Mouse (Mus musculus) cerebellum, adult 2 months (tissue): ENCODE measurements around the gene Kifc3.

Source experiments
- CTCF ChIP-seq: fragments of 200-500 bp; IDR thresholded peaks from 2 replicates; pipeline ENCODE4 v1.5.1; 2011; ENCODE audit warnings: low read depth, mild to moderate bottlenecking, control low read depth, low read length, moderate library complexity, borderline replicate concordance; ENCODE audit not compliant: insufficient read depth
- POLR2A ChIP-seq: fragments of 200-500 bp; IDR thresholded peaks from 2 replicates; pipeline ENCODE4 v1.6.1; 2011; ENCODE audit warnings: low read length, control low read depth, borderline replicate concordance; ENCODE audit not compliant: insufficient read depth

DNA sequence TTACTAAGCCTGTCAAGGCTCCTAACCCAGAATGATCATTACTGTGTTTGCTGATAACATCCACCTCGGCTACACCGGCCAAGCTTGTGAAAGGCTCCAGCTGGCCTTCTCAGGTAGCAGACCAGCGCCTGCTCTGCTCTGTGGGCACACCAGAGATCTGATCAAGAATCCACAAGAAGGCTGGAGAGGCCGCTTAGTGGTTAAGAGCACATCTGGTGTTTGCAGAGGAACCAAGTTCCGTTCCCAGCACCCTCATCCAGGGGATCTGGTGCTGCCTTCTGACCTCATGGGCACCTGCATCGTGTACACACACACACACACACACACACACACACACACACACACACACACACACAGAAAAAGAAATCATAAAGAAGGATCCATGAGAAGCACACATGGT, 46.5 kb downstream of the Kifc3 start:
- TF ChIP-seq POLR2A: no peak
- TF ChIP-seq CTCF: no peak
